Mouse (Mus musculus): ENCODE measurements at regions not wholly inside any gene's neighbourhood (a gene's known extent, or its start where the extent isn't known, plus 50 kb on each side); places are given as distances from the start of the nearest gene placed in this dataset.

DNA sequence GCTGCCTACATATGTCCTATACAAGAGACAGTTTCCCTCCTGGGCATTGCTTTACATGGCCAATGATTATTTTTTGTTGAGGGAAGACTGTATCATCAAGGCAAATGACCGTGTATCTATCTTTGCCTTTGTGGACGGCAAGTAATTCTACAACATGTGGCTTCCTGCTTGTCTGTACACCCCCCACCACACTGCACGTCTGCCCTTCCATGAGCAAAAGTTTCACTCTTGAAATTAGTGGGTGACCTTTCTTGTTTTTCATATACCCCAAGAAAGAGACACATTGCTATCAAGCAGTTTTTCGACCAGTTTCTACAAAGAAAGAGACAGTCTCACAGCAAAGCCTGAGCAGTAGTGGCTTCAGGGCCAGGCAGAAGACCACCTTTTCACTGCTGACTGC is 180.5 kb upstream of the Prdm1 start (continued):
- TF ChIP-seq ZC3H11A (IDR thresholded peaks at IDR 0.05; ENCODE audit: low read depth, low read length) (no peak), MAZ (IDR thresholded peaks at IDR 0.05; ENCODE audit: low read depth, low read length) (peak; percentile 70; the same call in 1 of the 2 replicates), JUN (IDR thresholded peaks at IDR 0.05; ENCODE audit: insufficient read depth, low read depth, low read length) (peak; percentile 82), MAX (IDR thresholded peaks at IDR 0.05; ENCODE audit: low read length) (peak; percentile 75; the same call in 1 of the 2 replicates), UBTF (IDR thresholded peaks at IDR 0.05; ENCODE audit: low read depth, low read length) (no peak), JUND (conservative IDR thresholded peaks at IDR 0.05; ENCODE audit: low read depth, low read length) (peak; percentile 90), GABPA (IDR thresholded peaks at IDR 0.05; ENCODE audit: insufficient replicate concordance, low read depth, low read length) (no peak), ZNF384 (IDR thresholded peaks at IDR 0.05; ENCODE audit: low read depth, low read length) (no peak), HCFC1 (IDR thresholded peaks at IDR 0.05; ENCODE audit: low read depth, low read length) (0 out of 2 replicates have a peak, but pooled peaks have one; percentile 14), E2F4 (IDR thresholded peaks at IDR 0.05; ENCODE audit: insufficient replicate concordance, low read depth, low read length) (no peak), MAFK (IDR thresholded peaks at IDR 0.05; ENCODE audit: insufficient replicate concordance, low read length) (peak; percentile 68), POLR2AphosphoS2 (IDR thresholded peaks at IDR 0.05; ENCODE audit: low read depth, low read length) (no peak)

DNA sequence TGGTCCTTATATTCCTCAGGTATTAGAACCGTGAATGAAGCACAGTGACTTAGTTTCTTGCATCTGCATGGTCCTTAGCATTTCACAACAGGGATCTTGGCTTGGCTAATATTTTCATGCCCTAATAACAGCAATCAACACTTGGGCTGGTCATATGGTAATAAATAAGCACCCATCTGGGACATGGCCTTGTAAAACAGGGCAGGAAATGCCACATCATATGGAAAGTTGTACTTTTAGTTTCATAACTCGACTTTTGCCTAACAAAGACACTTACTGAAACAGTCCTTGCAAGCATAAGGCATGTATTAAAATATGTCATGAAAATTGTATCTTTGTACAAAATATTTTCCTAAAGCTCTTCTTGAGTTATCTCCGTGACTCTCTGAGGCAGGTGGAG is 175.8 kb upstream of the Prdm1 start:
- H3K4me3 ChIP-seq (replicated peaks in 1 of 3; ENCODE audit: low read depth in 2 of 3, low read length in 2 of 3, poor library complexity in 1 of 3), result no peak overlapping the region
- TF ChIP-seq GABPA (IDR thresholded peaks at IDR 0.05; ENCODE audit: insufficient replicate concordance, low read depth, low read length) (no peak), E2F4 (IDR thresholded peaks at IDR 0.05; ENCODE audit: insufficient replicate concordance, low read depth, low read length) (no peak), ETS1 (conservative IDR thresholded peaks at IDR 0.05; ENCODE audit: low read depth, low read length) (peak; percentile 62; the same call in 1 of the 2 replicates), NELFE (IDR thresholded peaks at IDR 0.05; ENCODE audit: low read depth, low read length) (no peak), CTCF (conservative IDR thresholded peaks at IDR 0.05 in 1 of 2, IDR thresholded peaks at IDR 0.05 in 1 of 2; ENCODE audit: low read depth in 2 of 2, low read length in 2 of 2) (no peak), ZNF384 (IDR thresholded peaks at IDR 0.05; ENCODE audit: low read depth, low read length) (no peak), IRF4 (IDR thresholded peaks at IDR 0.05; ENCODE audit: low read depth, low read length) (peak; percentile 97), CHD2 (IDR thresholded peaks at IDR 0.05; ENCODE audit: low read length) (no peak), HCFC1 (IDR thresholded peaks at IDR 0.05; ENCODE audit: low read depth, low read length) (no peak), MAZ (IDR thresholded peaks at IDR 0.05; ENCODE audit: low read depth, low read length) (no peak), TCF12 (IDR thresholded peaks at IDR 0.05; ENCODE audit: low read depth, low read length) (peak; percentile 59; the same call in 1 of the 2 replicates), BHLHE40 (IDR thresholded peaks at IDR 0.05; ENCODE audit: low read depth, low read length) (no peak), EP300 (IDR thresholded peaks at IDR 0.05; ENCODE audit: low read length) (peak; percentile 91), JUN (IDR thresholded peaks at IDR 0.05; ENCODE audit: insufficient read depth, low read depth, low read length) (peak; percentile 79), RAD21 (IDR thresholded peaks at IDR 0.05; ENCODE audit: low read depth, low read length) (no peak; the same call in 1 of the 2 replicates), USF1 (IDR thresholded peaks at IDR 0.05; ENCODE audit: low read depth, low read length) (no peak), JUND (conservative IDR thresholded peaks at IDR 0.05; ENCODE audit: low read depth, low read length) (peak; percentile 97), PAX5 (IDR thresholded peaks at IDR 0.05; ENCODE audit: low read length) (no peak), MYC (IDR thresholded peaks at IDR 0.05; ENCODE audit: low read depth, low read length) (0 out of 2 replicates have a peak, but pooled peaks have one; percentile 10)
- no peak overlapping the region for H3K9ac ChIP-seq (ENCODE audit: insufficient read depth, low read depth)
- H3K27ac ChIP-seq (ENCODE audit: insufficient read depth, low read depth), result no peak overlapping the region
- no peaks in the 10 kb centered on the region for H3K27me3 ChIP-seq (replicated peaks)
- peaks cover 25 to 45% of the 10 kb centered on the region in 2 experiments for H3K4me1 ChIP-seq (ENCODE audit: control insufficient read depth in 1 of 2, insufficient read depth in 2 of 2)
- DNase-seq (ENCODE audit: extremely low read depth), result peak; percentile 45
- no peaks in the 10 kb centered on the region for H3K9me3 ChIP-seq (replicated peaks; ENCODE audit: low read length)
- H3K36me3 ChIP-seq (replicated peaks in 1 of 2; ENCODE audit: control insufficient read depth in 1 of 2, insufficient read depth in 1 of 2, low read length in 1 of 2), result no peaks in the 10 kb centered on the region
- no peaks in the 10 kb centered on the region for H3K79me2 ChIP-seq (replicated peaks; ENCODE audit: control insufficient read depth, extremely low read depth, insufficient read depth, poor library complexity, severe bottlenecking)
- in situ Hi-C loops (cut with MboI; ENCODE audit: low pct_ligation_motif_present, low pct_unique_long_range_greater_than_20kb, low sequenced_read_pairs), result no loop called here
- H3K4me2 ChIP-seq (ENCODE audit: insufficient read depth, low read depth, poor library complexity, severe bottlenecking), result peak overlapping the region; percentile 94; the same call in 1 of the 2 replicates
- dilution Hi-C loops (cut with MboI; ENCODE audit: extremely low pct_ligation_motif_present, extremely low pct_unique_long_range_greater_than_20kb, low sequenced_read_pairs), result no loop called here

All from CH12.LX (cell line).